Mouse (Mus musculus) heart, postnatal 14 days (tissue): ENCODE measurements at regions not wholly inside any gene's neighbourhood (a gene's known extent, or its start where the extent isn't known, plus 50 kb on each side); places are given as distances from the start of the nearest gene placed in this dataset.

ENCODE experiments used
- DNase-seq, 2 experiments: peaks; one replicate each; pipeline ENCODE4 v3.0.0; 2021 to 2022
- intact Hi-C: fragments of 180-260 bp; cut with DNase I; formaldehyde crosslinking; loops from one replicate; pipeline ENCODE4 v1.15.1; 2025

DNA sequence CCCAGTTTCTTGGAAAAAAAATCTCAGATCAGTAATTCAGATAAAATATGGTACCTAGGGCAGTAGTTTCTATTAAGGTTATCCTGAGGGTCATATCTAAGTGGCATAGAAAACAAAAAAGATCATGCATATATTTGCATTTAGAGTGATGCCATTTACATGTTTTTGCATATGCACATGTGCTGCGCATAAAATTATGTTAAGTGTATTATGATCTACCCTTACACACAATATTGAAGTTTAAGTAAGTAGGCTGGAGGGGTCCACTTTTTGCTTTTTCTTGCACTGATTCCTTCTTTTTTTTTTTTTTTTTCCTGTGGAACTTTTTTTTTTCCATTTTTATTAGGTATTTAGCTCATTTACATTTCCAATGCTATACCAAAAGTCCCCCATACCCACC, 193.1 kb upstream of the Ptbp2 start:
- DNase-seq, result no peak
- intact Hi-C loops, result no loop called here

DNA sequence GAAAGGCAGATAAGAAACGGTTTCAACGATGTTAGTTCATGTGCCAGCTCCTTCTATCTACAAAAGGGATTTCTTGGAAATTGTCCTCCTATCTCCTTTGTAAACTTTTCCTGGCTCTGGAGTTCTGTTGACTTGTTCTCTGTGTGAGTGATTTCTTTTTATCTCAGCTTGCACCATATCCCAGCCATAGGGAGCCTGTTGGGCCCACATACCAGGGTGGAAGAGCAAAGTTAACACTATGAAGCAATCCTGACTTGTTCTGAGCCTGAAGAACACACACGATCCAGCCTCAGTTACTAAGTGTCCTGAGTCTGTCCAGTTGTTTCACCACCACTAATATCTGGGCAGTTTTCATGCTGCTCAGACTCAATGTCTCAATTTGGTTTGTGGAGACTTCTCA, 192.1 kb upstream of the Ptbp2 start:
- DNase-seq, result no peak

DNA sequence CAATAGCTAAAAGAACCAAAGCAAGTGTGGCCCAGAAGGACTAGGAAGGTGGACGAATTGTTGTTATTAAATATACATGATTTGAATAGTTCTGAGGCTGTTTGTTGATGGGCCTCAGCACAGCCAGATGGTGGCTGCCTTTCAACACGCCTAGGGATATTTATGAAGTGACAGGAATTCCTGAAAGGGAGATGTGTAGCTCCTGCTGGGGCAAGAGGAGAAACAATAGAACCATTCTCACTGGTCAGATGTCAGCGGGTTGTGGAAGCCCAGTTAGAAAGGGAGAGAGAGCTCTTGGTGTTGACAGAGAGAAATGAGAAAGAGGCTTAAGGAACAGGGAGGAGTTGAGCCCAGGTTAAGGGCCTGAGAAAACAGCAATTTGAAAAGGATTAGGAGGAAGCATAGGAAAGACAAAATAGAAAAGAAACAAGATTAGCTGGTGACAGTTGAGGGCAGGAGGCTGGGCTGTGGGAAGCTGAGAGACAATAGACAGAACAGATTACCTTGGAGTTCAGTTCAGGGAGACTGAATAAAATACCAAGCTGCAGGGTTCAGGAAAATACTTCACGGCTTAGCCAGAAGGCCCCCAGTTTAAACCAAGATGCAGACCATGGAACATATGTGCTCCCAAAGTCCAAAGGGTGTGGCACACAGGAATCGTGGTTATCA, 174.7 kb upstream of the Ptbp2 start:
- intact Hi-C loops, result no loop called here
- DNase-seq, result no peak

More for the DNA sequence above, 192.1 kb upstream of the Ptbp2 start:
- intact Hi-C loops, result no loop called here

DNA sequence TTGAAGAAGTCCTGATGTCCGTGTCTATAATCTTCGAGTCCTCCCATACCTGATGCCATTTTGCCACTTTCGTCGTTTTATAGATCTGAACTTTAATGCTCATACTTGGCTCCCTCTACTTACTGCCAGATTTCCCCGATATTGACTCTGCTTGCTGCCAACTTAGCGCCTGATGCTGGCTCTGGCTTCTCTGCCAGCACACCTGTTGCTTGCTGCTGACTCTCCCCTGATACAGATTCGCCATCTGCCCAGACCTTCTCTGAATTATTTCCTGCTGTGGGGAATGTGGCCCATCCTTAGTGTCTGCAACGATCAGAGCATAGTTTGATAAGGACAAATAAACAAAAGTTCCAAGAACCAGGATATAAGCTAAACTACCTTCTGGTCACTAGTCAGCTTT, 173.3 kb upstream of the Ptbp2 start:
- DNase-seq, result no peak
- intact Hi-C loops, result no loop called here

DNA sequence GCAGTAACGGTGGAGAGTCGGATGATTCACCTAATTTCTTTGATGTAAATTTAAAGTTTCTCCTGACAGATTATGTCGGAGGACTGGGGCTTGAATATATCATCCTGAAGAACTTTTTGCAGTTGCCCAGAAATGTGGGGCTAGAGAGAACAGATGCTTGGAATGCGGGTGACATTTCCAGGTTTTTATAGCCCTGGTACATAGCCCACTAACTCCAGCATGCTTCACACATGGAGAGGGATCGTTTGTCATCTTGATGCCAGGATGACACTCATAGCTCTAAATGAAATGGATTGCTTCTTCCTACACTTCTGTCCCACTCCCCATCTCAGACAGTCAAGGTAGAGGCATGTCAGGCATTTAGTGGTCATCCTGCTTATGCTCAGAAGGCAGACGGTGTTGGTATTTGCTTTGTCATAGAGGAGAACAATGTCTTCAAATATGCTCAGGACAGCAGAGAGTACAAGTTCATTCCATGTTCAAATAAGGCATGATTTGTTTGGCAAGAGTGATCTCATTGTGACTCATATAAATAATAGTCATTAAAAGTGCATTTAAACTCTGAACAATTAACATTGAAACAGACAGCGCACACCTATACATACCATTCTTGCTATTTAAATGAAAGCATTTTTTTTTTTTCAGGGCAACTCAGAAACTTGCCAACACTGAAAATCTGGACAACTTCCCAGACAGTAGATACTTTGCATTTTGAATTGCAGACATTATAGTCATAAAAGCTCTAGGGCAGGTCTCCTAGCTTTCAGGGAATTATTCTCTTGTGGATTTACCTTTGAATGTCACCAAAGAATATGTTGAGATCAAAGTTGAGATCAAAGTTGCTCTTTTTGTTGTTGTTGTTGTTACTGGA, 171.7 kb upstream of the Ptbp2 start:
- intact Hi-C loops, result no loop called here
- no peak for DNase-seq

DNA sequence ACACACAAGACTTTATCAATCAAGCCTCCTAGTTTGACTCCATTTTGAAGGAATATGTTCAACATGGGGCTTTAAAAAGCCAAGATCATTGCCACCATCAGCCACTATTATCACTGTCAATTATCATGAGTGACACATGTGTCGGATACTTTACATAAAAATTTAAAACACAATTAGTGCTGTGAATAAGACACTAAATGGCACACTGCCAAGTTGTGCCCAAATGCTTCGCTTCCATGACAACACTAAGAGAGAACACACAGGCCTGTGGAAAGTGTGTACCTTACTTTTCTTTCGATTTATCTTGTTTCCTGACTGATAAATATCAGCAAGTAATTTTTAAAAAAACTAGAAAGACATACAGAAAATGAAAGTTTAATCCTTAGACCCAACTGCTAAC, 166.5 kb upstream of the Ptbp2 start:
- intact Hi-C loops, result no loop called here
- DNase-seq, result no peak

DNA sequence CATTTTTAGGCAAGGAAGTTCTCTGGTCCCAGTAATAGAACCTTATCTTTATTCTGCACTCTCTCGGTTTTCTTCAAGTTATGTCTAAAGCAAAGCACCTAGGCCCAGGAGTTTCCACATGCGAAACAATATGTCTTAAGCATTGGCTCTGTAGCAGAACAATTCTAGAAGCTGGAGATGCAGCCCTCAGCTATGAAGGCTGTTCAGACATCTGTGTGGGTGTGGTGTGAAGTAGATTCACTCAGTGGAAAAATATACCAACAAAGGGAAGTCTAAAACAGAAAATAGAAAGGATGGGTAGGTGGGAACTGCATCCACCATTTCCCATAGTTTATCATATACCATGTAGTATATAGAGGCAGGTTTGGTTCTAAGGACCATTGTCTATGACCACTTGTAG, 165.8 kb upstream of the Ptbp2 start:
- no peak for DNase-seq
- intact Hi-C loops, result no loop called here

DNA sequence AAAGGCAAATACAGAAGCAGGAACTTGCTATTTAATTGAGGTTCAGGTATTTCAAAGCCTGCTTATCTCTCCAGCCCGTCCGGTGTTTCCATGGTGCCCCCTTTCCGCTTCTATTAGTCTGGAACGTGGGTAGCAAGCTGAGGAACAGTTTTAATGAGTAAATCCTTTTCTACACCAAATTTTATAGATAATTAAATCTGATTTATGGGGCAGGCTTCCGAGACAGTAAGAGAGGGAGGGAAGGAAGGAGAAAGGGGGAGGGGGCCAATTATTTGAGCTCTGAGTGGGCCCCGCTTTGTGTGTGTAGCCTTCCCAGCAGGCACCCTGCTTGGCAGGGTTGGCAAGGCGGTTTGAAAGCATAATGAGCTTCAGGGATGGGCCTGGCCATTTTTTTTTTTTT, 165.4 kb upstream of the Ptbp2 start:
- no peak for DNase-seq
- intact Hi-C loops, result no loop called here

DNA sequence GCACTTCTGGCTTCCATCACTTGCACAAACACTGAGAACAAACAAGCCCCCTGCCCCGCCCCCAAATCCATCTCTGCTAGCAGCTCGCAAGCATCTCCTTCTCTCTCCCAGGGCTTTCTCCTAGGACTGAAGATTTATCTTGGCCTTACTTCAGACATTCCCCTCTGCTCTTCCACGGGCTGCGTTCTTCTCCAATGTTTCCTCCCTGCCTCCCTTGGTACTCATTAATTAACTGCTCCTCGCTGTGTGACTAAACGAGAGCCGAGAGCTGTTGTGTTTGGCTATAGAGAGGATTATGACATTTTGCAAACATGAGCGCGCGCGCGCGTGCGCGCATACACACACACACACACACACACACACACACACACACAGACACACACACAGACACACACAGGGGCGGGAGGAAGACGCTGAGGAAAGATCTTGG, 164.8 kb upstream of the Ptbp2 start:
- peak; percentile 5 to 13 for DNase-seq
- intact Hi-C loops, result no loop called here

DNA sequence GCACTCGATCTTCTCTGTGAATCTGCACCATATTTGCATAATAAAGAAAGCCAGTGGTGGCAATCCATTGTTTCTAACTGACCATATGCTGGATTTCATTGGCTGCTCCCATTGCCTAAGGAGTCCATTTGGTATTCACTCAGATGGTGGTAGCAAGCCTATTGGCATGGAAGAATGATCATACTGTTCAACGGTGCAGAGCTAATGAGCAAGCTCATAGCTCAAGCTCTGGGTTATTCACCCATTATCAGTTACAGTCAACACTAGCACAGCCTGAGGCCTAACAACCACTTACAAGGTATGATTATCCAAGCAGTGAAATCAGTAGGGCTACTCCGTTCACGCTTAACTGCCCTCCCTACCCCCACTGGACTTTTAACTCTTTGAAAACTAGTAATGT, 162.9 kb upstream of the Ptbp2 start:
- no peak for DNase-seq
- intact Hi-C loops, result no loop called here

DNA sequence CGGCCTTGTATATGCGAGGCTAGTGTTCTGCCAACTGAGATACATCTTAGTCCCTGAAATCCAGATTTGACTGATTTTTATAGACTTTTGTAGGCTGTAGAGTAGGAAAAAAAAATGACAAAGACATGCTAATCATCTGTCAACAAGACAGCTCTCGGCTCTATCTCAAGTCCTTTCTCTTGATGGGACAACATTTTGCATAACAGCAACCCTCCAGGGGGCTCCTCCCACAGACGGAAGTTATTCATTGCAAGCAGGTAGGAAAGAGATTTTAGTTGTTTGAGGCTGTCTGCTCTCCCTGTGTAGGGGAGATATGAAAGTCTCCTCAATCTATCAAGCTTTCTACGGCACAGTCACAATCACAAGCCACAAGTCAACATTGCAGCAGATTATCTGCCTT, 159.8 kb upstream of the Ptbp2 start:
- intact Hi-C loops, result no loop called here
- no peak for DNase-seq

DNA sequence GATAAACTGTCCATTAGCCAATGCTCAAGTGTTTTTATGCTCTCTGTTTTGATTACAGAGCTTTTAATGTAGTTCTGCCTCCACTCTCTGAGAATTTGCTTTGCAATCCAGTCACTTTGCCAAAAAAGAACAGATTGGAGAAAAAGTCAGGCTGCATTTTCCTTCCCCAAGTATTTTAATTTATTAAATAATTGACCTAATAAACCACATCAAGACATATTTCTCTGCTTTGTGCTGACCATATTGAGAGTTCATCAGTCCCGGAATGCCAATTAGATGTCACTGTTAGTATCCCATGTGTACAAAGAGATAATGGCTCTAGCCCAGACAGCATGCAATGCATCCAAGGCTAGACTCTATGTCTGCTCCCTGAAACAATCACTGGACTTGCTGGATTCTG, 154.8 kb upstream of the Ptbp2 start:
- DNase-seq, result no peak
- intact Hi-C loops, result no loop called here

DNA sequence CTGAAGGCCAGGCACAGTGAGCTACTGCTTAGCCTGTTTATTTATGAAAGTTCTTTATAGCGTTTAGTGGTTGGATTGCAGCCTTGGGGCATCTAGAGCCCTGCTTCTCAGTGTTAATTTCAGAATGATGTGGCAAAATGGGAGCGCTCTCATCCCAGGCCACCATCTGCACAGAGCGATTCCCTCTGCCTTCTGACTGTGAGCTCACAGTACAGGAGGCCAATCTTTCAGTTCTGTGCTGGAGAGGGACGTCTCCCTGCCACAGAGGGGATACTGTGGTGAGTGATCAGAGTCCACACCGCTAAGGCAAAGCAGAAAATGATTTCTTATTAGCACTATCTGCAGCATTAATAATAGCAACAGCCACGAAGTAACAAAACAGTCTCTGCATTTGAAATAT, 154.2 kb upstream of the Ptbp2 start:
- intact Hi-C loops, result no loop called here
- no peak for DNase-seq

DNA sequence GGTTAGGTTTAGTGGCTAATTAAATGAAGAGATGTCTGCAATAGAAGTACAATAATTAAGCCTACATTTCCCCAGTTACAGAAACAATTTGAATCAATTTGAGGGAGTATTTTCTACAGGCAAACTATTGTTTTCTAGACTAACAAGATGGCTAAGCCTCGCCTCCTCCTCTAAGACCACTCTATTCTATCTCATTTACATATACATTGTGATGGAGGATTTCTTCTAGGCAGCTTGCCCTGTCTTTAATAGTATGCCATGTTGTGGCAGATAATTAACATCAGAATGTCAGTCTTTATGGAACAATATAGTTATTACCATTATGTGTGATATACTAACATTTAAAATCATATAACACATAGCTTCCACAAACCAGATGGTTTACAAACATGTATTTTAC, 152.3 kb upstream of the Ptbp2 start:
- intact Hi-C loops, result no loop called here

DNA sequence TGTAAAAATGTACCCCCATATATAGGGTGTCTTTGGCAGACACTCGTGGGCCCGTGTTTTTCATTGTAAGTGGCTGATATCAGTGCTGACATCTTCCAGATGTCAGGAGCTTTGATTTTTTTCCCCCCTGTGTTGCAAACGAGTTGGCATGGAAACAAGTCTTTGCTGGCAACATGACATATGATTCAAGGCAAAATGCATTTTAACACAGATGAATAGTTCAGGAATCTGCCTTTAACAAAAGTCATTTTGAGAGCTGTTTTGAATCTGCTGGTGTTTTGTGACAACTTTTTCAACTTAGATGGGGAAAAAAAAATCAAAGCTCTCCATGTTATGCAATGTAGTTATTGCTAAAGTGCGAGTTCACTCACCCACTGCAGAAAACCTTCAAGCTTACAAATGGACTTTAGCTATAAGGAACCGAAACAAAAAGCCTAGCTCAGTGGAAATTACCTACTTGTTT, 148.8 kb upstream of the Ptbp2 start:
- intact Hi-C loops, result no loop called here
- peak; percentile 11 to 13 for DNase-seq

More for the DNA sequence above, 152.3 kb upstream of the Ptbp2 start:
- no peak for DNase-seq

DNA sequence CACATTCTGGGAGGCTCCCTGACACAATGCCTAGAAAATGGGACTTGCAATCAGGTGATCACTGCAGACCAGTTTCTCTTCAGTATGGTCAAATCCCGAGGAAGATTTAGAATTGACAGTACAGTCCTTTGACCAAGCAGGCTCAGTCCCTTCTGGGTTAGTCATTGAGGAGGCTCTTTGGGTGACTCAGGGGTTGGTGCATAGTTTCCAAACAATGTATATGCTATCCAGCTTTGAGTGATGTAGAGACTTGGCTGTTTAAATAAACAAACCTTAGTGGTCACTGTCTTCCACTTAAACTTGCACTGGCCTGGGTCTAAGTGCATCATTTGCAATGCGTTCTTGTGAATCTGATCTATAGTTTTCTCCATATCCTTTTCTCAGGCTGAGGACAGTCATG, 144.0 kb upstream of the Ptbp2 start:
- no peak for DNase-seq
- intact Hi-C loops, result no loop called here

DNA sequence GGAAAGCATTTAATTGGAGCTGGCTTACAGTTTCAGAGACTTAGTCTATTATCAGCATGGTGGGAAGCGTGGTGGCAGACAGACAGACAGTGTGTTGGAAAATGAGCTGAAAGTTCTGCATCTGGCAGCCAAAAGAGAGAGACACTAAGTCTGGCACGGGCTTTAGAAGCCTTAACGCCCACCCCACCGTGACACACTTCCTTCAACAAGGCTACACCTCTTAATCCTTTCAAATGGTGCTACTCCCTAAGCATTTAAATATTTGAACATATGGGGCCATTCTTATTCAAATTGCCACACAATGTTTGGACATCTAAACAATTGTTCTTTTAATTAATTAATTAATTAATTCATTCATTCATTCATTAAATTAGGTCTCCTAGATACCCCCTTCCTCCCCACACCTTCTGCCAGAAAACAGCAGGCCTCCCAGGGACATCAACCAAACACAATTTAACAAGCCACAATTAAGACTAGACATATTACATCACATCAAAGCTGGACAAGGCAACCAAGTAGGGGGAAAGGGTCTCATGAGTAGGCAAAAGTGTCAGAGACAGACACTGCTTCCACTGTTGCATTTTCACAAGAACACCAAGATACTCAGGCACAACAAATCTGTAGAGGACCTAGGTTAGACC, 135.4 kb upstream of the Ptbp2 start:
- DNase-seq, result no peak
- intact Hi-C loops, result no loop called here

DNA sequence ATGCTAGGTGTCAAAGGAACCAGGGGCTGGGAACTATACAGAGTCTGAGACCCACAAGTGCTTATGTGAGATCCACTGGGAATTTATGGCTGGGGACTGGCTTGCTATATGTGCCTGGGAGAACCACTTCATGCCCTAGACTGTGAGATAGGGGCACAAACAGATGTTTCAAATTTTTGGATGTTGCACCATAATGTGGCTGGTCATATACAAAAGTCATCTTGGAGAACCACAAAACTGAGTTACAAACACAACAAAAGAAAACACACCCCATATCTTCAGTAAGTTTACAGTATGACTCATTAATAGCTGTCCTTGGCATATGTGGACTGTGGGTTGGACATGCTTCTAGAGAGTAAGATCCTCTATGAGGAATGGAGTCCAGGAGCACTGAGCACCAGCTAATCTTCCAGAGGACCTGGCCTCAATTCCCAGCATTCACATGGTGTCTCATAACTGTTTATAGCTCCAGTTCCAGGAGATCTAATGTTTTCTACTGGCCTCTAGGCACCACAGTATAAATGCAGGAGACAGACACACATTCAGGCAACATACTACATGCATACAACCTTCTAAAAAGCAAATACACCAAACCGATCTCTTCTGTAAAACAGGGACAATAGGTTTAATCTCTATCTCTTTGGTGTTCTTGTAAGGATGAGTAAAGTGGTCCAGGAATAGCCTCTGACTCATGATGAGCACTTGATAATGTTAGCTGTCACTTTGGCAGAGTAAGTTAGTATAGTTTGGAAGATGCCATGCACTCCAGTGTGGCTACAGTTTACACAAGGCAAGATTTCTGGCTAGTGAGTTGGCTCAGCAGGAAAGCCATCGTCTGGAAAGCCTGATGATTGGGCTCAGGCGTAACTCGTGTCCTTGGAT, 132.0 kb upstream of the Ptbp2 start:
- intact Hi-C loops, result no loop called here
- no peak for DNase-seq

DNA sequence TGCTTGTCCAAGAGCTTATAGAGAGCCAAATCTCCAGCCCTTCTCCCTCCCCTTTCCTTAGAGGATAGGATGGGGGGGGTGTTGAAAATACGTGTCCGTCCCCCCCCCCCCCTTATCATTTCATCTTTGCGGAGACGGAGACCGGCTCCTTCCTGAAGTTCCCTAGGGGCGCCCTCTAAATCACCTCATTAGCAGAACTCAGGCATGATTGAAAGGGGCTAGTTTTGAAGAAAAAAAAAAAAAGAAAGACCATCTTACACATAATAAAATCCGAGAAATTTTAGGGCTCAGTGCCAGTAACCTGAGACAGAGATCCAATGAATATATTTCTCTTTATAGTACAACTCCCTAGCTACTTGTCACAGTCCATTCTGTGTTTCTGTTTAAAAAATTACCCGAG, 127.3 kb upstream of the Ptbp2 start:
- no peak for DNase-seq
- intact Hi-C loops, result no loop called here

DNA sequence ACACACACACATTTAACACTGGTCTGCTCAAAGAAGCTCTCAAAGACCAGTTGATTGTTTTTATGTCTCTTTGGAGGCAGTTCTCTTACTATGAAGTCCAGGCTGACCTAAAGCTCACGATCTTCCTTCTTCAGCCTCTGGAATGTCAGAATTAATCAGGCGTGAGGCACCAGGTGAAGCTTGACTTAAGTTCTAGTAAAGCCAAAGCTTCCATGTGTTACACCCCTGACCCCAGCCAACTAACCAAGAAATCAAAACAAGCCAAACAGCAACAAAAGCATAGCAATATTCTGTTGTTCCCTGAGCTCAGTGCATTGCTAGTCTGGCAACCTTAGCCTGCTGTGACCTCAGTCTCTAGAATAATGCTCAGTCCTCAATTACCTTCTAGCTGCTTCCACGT, 120.0 kb upstream of the Ptbp2 start:
- intact Hi-C loops, result no loop called here
- no peak for DNase-seq

DNA sequence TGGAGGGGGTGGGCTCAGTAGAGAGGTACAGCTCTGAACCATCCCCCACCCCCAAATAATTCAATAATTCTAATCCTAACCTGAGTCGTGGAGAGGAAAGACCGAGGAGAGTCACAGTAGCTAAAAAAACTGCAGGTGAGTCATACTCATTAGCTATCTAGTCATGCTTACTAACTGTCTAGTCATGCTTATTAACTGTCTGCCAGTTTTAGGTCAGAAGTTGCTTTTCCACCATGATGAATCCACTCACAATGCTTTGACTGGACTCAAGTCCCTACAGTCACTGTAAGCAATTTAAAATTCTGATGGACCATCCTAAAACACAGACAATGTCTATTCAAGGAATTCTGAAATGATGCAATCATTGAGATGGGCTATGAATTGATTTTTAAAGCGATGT, 110.9 kb upstream of the Ptbp2 start:
- DNase-seq, result no peak
- intact Hi-C loops, result no loop called here
